ENCODE assay signal across 21 mouse cellular contexts in genomic region chr2:4550017-4550763, GRCm38 (mm10).
DNase-seq lines count a peak whose midpoint lies in the region; ATAC-seq and TF ChIP-seq lines count a peak whose summit lies in the region.
"Had no signal": no experiment of that assay in that cellular context is flagged by ENCODE, and none has a peak within 500 bp of the region (broad histone marks: within the 10 kb centered on the region; RNA-seq: fewer than 3 reads in every experiment).

No protein-coding gene starts in this region.

- peak overlapping the region; percentile 75 for H3K27ac ChIP-seq in hindbrain, embryonic 10.5 days
- H3K27ac ChIP-seq in hindbrain, embryonic 13.5 days = no peak overlapping the region
- peak overlapping the region; percentile 33; the same call in 1 of the 2 replicates for H3K27ac ChIP-seq in lung, embryonic 15.5 days
- H3K27ac ChIP-seq in ES-E14 (ENCODE audit: insufficient read depth, low read depth, low read length, poor library complexity, severe bottlenecking) = no peak overlapping the region
- H3K27ac ChIP-seq in limb, embryonic 12.5 days = peak overlapping the region; percentile 41
- no peak overlapping the region for H3K27ac ChIP-seq in midbrain, embryonic 14.5 days (replicated peaks; ENCODE audit: low read depth, low read length)
- H3K27ac ChIP-seq: gastrocnemius, adult 2 months; hindbrain, postnatal 0 days; limb, embryonic 13.5 days had no signal

- 84% methylated on average over 10 of the region's 10 CpGs for WGBS in hindbrain, embryonic 10.5 days
- WGBS in hindbrain, embryonic 13.5 days = 92% methylated on average over 10 of the region's 10 CpGs
- WGBS in lung, embryonic 15.5 days = 83% methylated on average over 10 of the region's 10 CpGs
- WGBS in limb, embryonic 12.5 days = 86% methylated on average over 10 of the region's 10 CpGs
- 92% methylated on average over 10 of the region's 10 CpGs for WGBS in midbrain, embryonic 14.5 days

- no peak overlapping the region for H3K4me2 ChIP-seq in hindbrain, embryonic 13.5 days
- no peak overlapping the region for H3K4me2 ChIP-seq in lung, embryonic 15.5 days
- no peak overlapping the region for H3K4me2 ChIP-seq in limb, embryonic 12.5 days
- no peak overlapping the region for H3K4me2 ChIP-seq in midbrain, embryonic 14.5 days (ENCODE audit: low read length)
- H3K4me2 ChIP-seq: limb, embryonic 13.5 days had no signal

- in situ Hi-C loops in ES-E14 (cut with MboI; ENCODE audit: low sequenced_read_pairs in 2 of 2, unreplicated experiment in 2 of 2) = no loop called here

- peaks cover 6% of the 10 kb centered on the region; the same call in 1 of the 2 replicates for H3K9me3 ChIP-seq in hindbrain, embryonic 10.5 days
- H3K9me3 ChIP-seq in hindbrain, embryonic 13.5 days = no peaks in the 10 kb centered on the region
- H3K9me3 ChIP-seq in lung, embryonic 15.5 days = no peaks in the 10 kb centered on the region
- no peaks in the 10 kb centered on the region for H3K9me3 ChIP-seq in ES-E14 (ENCODE audit: control insufficient read depth, insufficient read depth, low read depth, low read length)
- no peaks in the 10 kb centered on the region for H3K9me3 ChIP-seq in limb, embryonic 12.5 days
- H3K9me3 ChIP-seq in midbrain, embryonic 14.5 days (ENCODE audit: control insufficient read depth, low read length) = no peaks in the 10 kb centered on the region
- H3K9me3 ChIP-seq: G1E; limb, embryonic 13.5 days had no signal

- no peak for ATAC-seq in hindbrain, embryonic 13.5 days (ENCODE audit: low FRiP score)
- ATAC-seq in lung, embryonic 15.5 days (ENCODE audit: borderline replicate concordance, extremely low read depth, low FRiP score, low TSS enrichment) = no peak
- no peak for ATAC-seq in limb, embryonic 12.5 days (ENCODE audit: insufficient number of reproducible peaks, insufficient read depth, low FRiP score, low TSS enrichment, low read depth)
- no peak for ATAC-seq in midbrain, embryonic 14.5 days (ENCODE audit: low FRiP score, low TSS enrichment)
- ATAC-seq: forebrain, postnatal 0 days; hindbrain, postnatal 0 days; liver, postnatal 0 days had no signal

- no peak overlapping the region for H3K9ac ChIP-seq in hindbrain, embryonic 13.5 days
- no peak overlapping the region for H3K9ac ChIP-seq in lung, embryonic 15.5 days
- no peak overlapping the region for H3K9ac ChIP-seq in ES-E14 (ENCODE audit: insufficient read depth, low read depth, low read length, poor library complexity, severe bottlenecking)
- no peak overlapping the region for H3K9ac ChIP-seq in limb, embryonic 12.5 days (replicated peaks)
- no peak overlapping the region for H3K9ac ChIP-seq in midbrain, embryonic 14.5 days (replicated peaks; ENCODE audit: low read length)
- H3K9ac ChIP-seq: forebrain, postnatal 0 days; limb, embryonic 13.5 days; liver, postnatal 0 days had no signal

- H3K4me1 ChIP-seq in hindbrain, embryonic 10.5 days (replicated peaks) = peaks cover 41% of the 10 kb centered on the region
- H3K4me1 ChIP-seq in hindbrain, embryonic 13.5 days (replicated peaks) = peaks cover 15% of the 10 kb centered on the region
- H3K4me1 ChIP-seq in lung, embryonic 15.5 days = peaks cover 17% of the 10 kb centered on the region
- peaks cover 2 to 10% of the 10 kb centered on the region in 2 experiments; a peak in 2 of 4 replicates for H3K4me1 ChIP-seq in ES-E14 (ENCODE audit: control insufficient read depth in 2 of 2, insufficient read depth in 2 of 2, low read length in 2 of 2, poor library complexity in 1 of 2)
- H3K4me1 ChIP-seq in limb, embryonic 12.5 days (replicated peaks) = peaks cover 45% of the 10 kb centered on the region
- H3K4me1 ChIP-seq in midbrain, embryonic 14.5 days (ENCODE audit: control insufficient read depth, insufficient read depth, low read length) = peaks cover under 1% of the 10 kb centered on the region; the same call in 1 of the 2 replicates

- no peak for DNase-seq in hindbrain, embryonic 10.5 days (ENCODE audit: low spot score)
- DNase-seq in lung, postnatal 36 days = no peak
- DNase-seq in ES-E14 (ENCODE audit: low read depth, low spot score) = no peak
- DNase-seq in testis, postnatal 14 days (ENCODE audit: low spot score) = no peak
- no peak for DNase-seq in midbrain, embryonic 14.5 days
- DNase-seq: adrenal gland, postnatal 25 days; B cell, adult 2 months; cerebellum, adult 9-10 months; forebrain, postnatal 0 days; gastrocnemius, adult 2 months; heart, adult 18-20 months; liver, postnatal 0 days; right cerebral cortex, postnatal 14 days; thymus, adult 2 months had no signal

- no peaks in the 10 kb centered on the region for H3K27me3 ChIP-seq in hindbrain, embryonic 10.5 days (ENCODE audit: insufficient read depth, poor library complexity, severe bottlenecking)
- H3K27me3 ChIP-seq in hindbrain, embryonic 13.5 days = no peaks in the 10 kb centered on the region
- no peaks in the 10 kb centered on the region for H3K27me3 ChIP-seq in lung, embryonic 15.5 days
- H3K27me3 ChIP-seq in limb, embryonic 12.5 days = no peaks in the 10 kb centered on the region
- no peaks in the 10 kb centered on the region for H3K27me3 ChIP-seq in midbrain, embryonic 14.5 days (ENCODE audit: control insufficient read depth, insufficient read depth, low read length)
- H3K27me3 ChIP-seq: limb, embryonic 13.5 days had no signal

- H3K36me3 ChIP-seq in hindbrain, embryonic 10.5 days = peaks cover 78% of the 10 kb centered on the region
- H3K36me3 ChIP-seq in hindbrain, embryonic 13.5 days = peaks cover 47% of the 10 kb centered on the region
- H3K36me3 ChIP-seq in lung, embryonic 15.5 days = peaks cover 6% of the 10 kb centered on the region; the same call in 1 of the 2 replicates
- H3K36me3 ChIP-seq in ES-E14 (ENCODE audit: control insufficient read depth, insufficient read depth, low read length, poor library complexity, severe bottlenecking) = no peaks in the 10 kb centered on the region
- peaks cover 60% of the 10 kb centered on the region for H3K36me3 ChIP-seq in limb, embryonic 12.5 days
- peaks cover 40% of the 10 kb centered on the region for H3K36me3 ChIP-seq in midbrain, embryonic 14.5 days (ENCODE audit: control insufficient read depth, insufficient read depth, low read length)
- H3K36me3 ChIP-seq: G1E had no signal

- no peak overlapping the region for H3K4me3 ChIP-seq in hindbrain, embryonic 10.5 days
- H3K4me3 ChIP-seq in hindbrain, embryonic 13.5 days = no peak overlapping the region
- H3K4me3 ChIP-seq in lung, embryonic 15.5 days = no peak overlapping the region
- no peak overlapping the region for H3K4me3 ChIP-seq in ES-E14 (ENCODE audit: insufficient read depth in 1 of 2, low read depth in 1 of 2, low read length in 2 of 2, poor library complexity in 1 of 2, severe bottlenecking in 1 of 2)
- H3K4me3 ChIP-seq in limb, embryonic 12.5 days (replicated peaks) = no peak overlapping the region
- H3K4me3 ChIP-seq in midbrain, embryonic 14.5 days (replicated peaks; ENCODE audit: low read depth, low read length) = no peak overlapping the region
- H3K4me3 ChIP-seq: gastrocnemius, adult 2 months; limb, embryonic 13.5 days; myocyte had no signal

TF ChIP-seq in ES-E14, 5 proteins besides CTCF, POLR2A, EP300 and RAD21:
- TF ChIP-seq CHD2 (IDR thresholded peaks at IDR 0.05; ENCODE audit: low read depth, low read length) = 0 out of 2 replicates have a peak, but pooled peaks have one; percentile 58
- TF ChIP-seq ZC3H11A (IDR thresholded peaks at IDR 0.05; ENCODE audit: borderline replicate concordance, low read depth, low read length) = no peak
- TF ChIP-seq MAFK (IDR thresholded peaks at IDR 0.05; ENCODE audit: insufficient read depth, low read depth, low read length) = no peak
- TF ChIP-seq ZNF384 (IDR thresholded peaks at IDR 0.05; ENCODE audit: low read depth, low read length) = no peak

Comparison
In these comparisons a context has a peak if more than half of its experiments do, and no peak if none do; other contexts are left out.
1. H3K27ac ChIP-seq: peak in hindbrain, embryonic 10.5 days (single experiment), lung, embryonic 15.5 days (single experiment) and limb, embryonic 12.5 days (single experiment); none in hindbrain, embryonic 13.5 days (single experiment), ES-E14 (single experiment) and midbrain, embryonic 14.5 days (single experiment).